Mouse (Mus musculus) lung, adult 18-20 months (tissue): ENCODE measurements around the gene Rbfox3.

Experiments used
- DNase-seq, 2 experiments: peaks; one replicate each; pipeline ENCODE4 v3.0.0; 2022; ENCODE audit warnings: mixed read lengths in 2 of 2

Rbfox3 gene

GRCm38 (mm10) chr11:118905656-118906055 lies 5.7 kb downstream of the Rbfox3 start:
- no peak for DNase-seq

DNA sequence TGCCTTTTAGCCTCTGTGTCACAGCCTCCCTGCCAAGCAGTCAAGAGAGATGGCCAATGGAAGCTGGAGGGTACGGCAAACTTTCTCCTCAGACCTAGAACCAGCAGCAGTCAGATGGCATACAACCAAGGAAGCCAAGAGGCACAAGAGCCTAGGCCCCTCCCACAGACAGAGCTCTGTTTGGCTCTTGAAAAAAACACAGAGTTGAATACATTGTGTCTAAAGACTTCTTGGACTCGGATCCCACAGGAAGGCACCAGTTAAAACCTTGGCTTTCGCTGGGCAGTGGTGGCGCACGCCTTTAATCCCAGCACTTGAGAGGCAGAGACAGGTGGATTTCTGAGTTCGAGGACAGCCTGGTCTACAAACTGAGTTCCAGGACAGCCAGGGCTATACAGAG lies 7.1 kb downstream of the Rbfox3 start:
- no peak for DNase-seq

DNA sequence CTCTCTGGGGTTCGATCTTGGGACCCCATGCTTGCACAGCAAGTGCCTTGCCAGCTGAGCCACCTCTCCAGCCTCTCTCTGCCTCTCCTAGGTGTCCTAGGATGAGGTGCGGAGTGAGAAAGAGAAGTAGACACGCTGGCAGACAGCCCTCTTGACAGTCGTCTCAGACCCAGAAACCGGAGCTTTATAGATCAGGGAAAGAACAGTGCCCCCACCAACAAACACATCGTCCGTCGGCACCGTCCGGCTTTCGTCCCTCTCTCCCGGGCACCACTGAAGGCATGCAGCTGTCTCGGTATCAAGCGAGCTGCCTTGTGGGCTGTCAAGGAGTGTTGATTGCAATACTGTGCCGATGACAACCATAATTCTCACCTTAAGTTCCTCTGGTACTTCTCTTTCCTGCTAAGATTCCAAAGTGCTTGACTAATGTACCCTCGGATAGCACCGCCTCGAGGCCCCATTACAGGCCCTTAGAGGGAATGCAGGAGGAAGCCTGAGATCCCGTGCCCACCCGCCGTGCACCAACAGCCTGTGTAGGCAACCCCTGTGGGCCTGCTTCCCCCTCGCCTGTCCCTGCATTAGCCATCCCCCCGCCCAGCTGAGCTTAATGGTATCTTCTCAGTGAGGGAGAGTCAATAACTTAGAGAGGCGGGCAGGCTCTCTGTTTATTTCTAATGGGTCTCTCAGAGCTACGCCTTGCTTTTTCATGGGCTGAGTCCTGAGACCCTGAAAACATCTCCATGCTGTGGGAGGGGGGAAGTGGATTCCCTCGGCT lies 11.4 kb downstream of the Rbfox3 start:
- no peak for DNase-seq

DNA sequence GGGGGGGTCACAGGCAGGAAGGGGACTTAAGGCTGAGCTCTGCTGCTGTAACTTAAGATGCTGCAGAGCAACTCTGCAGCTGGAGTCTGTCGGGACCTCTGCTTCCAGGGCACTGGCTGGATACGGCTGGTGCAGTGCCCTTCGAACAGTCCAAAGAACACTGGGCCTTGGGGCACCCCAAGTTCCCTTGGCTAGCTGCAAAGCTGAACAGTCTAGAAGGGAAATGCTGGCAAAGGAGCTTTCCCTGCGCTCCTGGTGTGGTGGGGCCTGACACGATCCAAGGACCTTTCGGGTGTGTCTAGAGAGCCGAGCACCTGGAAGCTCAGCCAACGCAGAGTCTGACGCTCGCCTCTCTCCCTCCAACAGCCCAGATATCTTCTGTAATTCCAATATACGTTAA lies 12.8 kb downstream of the Rbfox3 start:
- DNase-seq, result no peak

DNA sequence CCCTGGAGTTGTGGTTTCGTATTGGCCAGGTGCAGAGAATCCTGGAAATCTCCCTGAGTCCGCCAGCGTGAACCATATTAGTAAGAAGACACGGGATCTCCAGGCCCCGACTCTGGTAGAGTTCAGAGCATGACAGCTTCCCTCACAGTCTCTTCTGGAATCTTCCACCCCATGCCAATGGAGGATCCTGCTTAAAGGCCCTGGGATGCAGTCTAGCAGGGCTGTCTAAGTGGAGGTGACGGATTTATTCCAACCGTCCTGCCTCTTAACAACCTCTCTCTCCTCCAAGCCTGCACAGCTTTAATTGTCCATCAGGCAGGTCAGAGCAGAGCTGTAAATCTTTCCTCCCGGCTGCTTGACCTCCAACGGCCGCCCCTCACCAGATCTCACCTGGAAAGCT lies 13.2 kb downstream of the Rbfox3 start:
- no peak for DNase-seq

- DNase-seq, result no peak
These were observed 14.1 kb downstream of the Rbfox3 start for GRCm38 (mm10) chr11:118897114-118897841.

GRCm38 (mm10) chr11:118896032-118896675 lies 15.2 kb downstream of the Rbfox3 start:
- DNase-seq, result no peak

DNA sequence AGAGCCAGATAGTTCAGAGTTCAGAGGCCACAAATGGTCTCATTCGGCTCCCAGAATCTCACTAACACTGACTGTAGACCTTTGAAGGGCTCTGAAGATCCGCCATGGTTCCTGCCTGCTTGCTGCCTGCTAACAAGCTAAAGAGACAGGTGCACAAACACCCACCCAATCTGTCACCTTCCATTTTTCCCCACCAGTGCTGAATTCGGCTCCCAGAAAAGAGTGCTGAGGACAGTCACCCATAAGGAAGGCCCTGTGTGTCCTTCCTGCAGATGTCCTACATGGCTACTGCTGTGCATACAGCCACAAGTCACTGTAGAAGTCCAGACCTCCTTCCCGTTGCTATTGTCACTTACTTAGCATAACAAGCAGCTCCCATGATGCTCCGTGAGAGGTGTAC lies 16.6 kb downstream of the Rbfox3 start:
- DNase-seq, result no peak

DNA sequence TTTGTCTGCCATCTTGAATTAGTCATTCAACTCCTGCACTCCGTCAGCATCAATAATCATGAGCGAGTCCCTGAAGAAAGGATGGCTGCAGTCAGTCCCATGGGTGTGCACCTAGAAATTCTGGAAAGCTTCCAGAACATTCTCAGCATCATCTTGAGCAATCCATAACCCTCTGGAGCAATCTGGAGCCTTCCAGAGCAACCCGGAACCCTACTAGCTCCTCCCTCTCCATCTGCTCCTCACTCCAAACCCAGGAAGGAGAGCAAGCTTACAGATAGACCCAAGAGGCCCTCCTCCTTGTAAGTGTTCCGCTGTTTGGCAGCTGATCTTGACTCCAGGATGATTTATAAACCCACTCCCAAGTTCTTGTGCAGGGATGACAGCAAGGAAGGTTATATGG lies 17.2 kb downstream of the Rbfox3 start:
- no peak for DNase-seq

GRCm38 (mm10) chr11:118892876-118893275 lies 18.5 kb downstream of the Rbfox3 start:
- no peak for DNase-seq

DNA sequence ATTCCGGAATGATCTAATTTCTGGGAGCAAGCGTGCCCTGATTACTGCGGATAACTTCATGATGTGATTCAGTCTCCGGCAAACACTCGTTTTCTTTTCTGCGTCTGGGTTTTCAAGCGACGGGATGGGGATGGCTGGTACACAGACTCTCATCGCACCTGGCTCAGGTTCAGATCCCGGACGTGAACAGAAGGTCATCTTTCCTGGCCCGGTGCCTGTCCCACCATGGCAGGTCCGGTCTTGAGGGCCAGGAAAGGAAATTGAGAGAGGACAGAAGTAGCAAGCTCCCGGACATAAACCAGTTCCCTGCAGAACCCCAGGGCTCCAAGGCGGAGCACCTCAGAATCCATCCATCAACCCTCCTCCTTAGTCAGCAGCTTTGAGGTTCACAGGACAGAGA lies 19.9 kb downstream of the Rbfox3 start:
- DNase-seq, result no peak

DNA sequence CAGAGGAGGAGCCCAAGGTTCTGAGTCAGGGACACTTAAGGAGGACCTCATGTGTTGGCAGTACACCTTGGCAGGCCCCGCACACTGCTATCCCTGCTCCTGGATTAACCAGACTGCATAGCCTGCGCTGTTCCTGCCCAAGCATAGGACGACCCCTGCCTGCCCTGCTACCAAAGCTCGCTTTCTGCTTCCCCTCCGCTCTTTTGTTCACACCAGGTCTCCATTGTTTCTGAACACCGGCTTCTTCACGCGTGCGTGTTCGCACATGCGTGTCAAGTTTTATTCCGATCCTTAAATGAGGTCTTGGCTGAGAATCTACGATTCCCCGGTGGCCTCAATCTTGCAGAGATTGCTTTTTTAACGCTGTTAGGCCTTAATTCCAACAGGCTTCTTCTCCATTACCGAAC lies 20.4 kb downstream of the Rbfox3 start:
- DNase-seq, result no peak

GRCm38 (mm10) chr11:118890474-118890873 lies 20.9 kb downstream of the Rbfox3 start:
- DNase-seq, result no peak

DNA sequence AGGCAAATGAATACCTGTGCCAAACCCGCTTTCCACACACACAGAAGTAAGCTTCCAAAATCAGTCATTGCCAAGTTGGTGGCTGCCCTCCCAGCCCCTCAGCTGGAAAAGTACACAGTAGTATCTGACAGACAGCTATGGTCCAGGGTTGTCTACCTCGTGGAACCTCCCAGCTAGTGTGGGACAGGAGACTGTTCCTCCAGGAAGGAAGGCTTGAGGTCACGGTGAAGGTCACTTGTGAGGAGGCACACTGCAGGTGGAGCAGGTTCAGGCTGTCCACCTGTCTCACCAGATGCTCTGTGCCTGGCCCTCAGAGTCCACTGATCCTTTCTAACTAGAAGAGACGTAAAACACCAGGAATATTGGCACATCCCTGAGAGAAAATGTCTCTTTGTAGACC lies 21.9 kb downstream of the Rbfox3 start:
- no peak for DNase-seq

DNA sequence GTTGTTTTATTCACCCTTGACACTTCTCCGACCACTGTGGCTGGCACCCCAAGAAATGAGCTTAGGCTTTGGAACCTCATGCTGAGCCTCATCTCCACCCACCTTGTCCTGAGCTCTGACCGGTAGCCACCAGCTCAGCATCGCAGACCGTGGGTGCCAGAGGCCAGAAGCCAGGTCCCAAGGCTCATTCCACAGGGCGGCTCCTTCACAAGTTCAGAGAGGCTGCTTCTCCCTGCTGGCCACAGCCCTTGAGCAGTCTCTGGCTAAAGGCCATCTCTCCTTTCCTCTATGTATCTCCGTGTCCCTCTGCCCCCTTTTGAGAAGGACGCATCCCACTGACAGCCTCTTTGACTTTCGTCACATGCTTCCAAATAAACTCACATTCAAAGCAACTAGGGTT lies 23.0 kb downstream of the Rbfox3 start:
- DNase-seq, result no peak

DNA sequence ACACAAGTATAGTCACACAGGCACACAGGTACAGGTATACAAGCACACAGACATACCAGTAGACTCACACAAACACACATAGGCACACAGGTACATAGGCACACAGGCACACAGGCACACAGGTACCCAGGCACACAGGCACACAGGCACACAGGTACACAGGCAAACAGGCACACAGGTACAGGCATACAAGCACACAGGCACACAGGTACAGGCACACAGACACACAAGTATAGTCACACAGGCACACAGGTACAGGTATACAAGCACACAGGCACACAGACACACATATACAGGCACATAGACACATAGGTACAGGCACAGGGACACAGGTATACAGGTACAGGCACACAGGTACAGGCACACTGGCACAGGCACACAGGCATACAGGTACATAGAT lies 24.2 kb downstream of the Rbfox3 start:
- DNase-seq, result no peak

DNA sequence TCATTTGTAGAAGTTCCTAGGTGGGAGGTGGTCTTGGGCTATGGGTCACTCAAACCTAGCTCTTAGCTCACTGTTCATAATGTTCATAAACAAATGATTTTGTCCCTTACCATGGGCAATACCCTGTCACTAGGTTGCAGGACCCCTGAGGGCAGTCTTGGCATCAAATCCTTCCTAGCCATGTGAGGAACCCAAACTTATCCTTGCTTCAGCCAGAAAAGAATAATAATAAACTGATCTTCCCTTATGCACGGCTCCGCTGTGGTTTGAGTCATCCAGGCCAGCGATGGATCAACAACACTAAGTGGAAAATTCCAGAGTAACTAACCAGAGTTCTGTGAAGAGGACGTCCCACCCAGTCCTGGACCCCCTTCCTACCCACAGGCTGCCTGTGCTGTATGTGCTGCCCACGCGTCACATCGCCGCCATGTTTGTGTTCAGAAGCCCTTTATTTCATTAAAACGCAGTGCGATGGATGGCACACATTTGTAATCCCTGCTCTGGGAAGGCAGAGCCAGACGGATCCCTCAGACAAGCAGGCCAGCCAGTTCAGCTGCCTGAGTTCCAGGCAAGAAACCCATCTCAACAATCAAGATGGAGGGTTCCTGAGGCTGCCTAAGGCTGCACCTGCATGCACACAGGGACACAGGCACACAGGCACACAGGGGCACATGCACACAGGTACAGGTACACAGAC lies 25.0 kb downstream of the Rbfox3 start:
- no peak for DNase-seq

- DNase-seq, result no peak
These were observed 25.8 kb downstream of the Rbfox3 start for GRCm38 (mm10) chr11:118885604-118886003.

- DNase-seq, result no peak
These were observed 26.3 kb downstream of the Rbfox3 start for GRCm38 (mm10) chr11:118885135-118885534.

- DNase-seq, result no peak
These were observed 28.3 kb downstream of the Rbfox3 start for GRCm38 (mm10) chr11:118883143-118883542.

DNA sequence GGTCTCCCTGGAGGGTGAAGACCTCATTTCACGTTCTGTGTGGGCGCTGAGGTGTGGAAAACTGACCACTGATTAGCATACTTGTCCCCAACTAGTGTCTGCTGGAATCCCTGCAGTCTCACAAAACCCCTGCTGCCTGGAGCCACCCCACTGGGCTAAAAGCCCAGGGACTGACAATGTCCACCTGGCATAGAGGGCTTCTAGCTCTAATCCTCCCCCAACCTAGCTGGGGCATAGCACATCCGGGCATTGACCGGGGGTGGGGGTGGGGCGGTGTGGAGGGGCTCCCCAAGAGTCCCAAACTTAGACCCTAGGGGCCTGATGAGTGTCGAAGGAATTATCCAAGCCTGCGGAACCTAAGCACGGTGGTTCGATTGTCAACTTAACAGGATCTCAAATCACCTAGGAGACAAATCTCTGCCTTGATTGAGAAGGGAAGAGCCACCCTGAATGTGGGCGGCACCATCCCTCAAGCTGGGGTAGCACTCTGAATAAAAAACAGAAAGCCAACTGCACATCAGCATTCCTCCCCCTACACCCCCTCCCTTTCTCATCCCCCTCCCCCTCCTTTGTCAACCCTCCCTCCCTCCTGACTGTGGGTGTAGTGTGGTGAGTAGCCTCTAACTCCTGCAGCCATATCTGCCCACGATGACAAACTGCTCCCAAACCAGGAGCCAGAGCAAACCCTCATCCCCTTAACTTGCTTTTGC lies 29.5 kb downstream of the Rbfox3 start:
- no peak for DNase-seq

GRCm38 (mm10) chr11:118879466-118880150 lies 31.8 kb downstream of the Rbfox3 start:
- DNase-seq, result no peak
